Mouse (Mus musculus) ZHBTc4 (cell line): ENCODE measurements around the gene Uck2.

Experiments used
- DNase-seq: peaks from one replicate; pipeline ENCODE4 v3.0.0-alpha.2; 2011; ENCODE audit warnings: low read depth, low spot score

The Uck2 gene

GRCm38 (mm10) chr1:167285320-167285355, at the start of gene Uck2:
Uck2 (minus strand) TSS chr1:167285320.
- no peak for DNase-seq

DNA sequence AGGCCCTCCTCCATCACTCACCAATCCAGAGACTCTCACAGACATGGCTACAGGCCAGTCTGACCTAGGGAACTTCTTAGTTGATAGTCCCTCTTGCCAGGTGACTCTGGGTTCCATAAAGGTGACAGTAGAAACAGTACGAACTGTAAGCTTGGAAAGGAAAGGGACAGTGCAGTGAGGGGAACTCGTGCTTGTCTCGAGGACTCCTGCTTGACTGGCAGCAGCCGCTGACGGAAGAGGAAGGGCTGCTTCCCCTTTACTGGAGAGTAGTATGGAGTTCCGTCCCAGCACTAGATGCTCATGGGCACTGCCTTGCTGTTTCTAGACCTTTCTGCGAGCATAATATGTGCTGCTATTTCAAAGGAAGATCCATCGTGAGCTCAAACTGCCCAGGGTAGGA, 46.0 kb upstream of the Uck2 start:
- no peak for DNase-seq

DNA sequence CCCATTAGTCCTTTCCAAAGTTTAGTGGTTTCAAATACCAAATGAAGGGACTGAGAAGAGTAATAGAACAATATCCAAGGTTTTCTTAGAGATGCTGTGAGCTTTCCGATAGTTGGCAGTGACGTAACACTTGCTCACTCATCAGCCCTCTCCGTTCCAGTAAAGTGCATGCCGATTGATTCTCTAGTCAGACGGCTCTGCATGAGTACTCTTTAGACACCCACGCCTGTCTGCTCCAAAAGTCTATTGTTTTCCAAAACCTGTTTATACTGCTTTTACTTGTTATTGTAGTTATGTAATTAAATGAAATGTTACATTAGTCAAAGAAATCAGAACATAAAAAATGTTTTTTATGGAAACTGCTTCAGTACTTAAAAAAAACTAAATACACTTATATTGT, 43.7 kb upstream of the Uck2 start:
- DNase-seq = no peak

GRCm38 (mm10) chr1:167321691-167322090, 36.6 kb upstream of the Uck2 start:
- no peak for DNase-seq

- DNase-seq = no peak
These were observed 28.1 kb upstream of the Uck2 start for GRCm38 (mm10) chr1:167313220-167313619.

GRCm38 (mm10) chr1:167312367-167312766, 27.2 kb upstream of the Uck2 start:
- DNase-seq = no peak

DNA sequence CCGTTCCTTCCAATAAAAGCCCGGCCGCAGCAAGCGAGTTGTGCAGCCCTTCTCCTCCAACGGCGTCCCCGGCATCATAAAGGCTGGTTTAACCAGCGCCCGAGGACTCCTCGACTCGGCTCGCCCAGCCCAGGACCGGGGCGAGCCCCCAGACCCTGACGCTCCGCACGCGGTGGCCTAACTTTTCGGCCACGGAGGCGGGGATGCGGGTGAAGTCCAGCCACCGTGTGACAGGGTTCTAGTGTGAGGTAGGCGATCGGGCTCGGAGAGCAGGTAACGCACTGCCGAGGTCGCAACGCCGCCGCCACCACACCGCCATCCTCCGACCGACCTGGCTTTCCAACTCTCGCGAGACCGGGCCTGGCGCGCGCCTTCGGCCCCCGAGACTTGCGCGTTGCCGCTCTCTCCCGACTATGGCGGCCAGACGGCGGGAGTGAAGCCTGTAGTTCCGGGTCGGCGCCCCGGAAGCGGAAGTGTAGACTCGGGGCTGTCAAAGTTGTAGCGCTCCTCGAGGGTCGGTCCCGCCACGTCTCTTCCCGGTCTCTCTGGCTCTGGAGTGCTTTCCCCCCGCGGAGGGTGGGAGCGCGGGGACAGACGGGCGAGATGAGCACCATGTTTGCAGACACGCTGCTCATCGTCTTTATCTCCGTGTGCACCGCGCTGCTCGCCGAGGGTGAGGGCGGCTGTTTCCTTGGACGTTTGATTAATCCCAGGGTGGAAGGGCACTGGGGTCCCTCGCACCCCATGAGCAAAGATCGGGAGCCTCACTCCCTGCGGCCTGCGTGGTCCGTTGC, 23.3 kb upstream of the Uck2 start, which contains the start of gene Tmco1:
TSS of gene Tmco1 (plus strand) at position 118 of the 794 bp plus-strand sequence.
- peak; percentile 99 for DNase-seq

- peak; percentile 30 for DNase-seq
These were observed 22.6 kb upstream of the Uck2 start for GRCm38 (mm10) chr1:167307674-167308073.

DNA sequence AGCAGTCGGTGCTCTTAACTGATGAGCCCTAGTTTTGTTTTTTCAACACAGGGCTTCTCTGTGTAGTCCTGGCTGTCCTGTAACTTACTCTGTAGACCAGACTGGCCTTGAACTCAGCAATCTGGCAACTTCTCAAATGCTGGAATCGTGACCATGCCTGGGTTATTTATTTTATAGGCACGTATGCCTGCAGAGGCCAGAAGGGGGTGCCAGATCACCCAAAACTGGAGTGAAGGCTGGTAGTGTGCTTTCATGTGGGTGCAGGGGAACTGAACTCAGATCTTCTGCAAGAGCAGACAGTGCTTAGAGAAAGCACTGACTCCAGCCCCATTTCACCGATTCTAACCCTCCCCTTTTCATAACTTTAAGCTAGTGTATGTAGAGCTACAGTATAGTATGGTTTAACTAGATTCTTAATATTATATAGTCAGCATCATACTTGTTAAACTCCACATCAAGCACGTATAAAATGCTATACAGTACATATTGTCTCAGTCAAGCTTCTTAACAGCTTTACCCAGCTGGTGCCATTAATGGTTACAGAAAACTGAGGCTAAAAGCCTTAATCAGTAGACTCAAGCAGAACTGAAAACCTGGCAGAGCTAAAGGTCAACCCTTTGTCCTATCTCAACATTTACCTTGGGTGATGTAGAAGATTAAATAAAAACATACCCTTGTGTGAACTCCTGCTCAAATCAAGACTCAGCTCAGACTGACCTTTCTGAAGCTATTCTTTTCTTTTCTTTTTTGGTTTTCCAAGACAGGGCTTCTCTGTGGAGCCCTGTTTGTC, 21.5 kb upstream of the Uck2 start:
- DNase-seq = peak; percentile 87

- DNase-seq = no peak
These were observed 20.5 kb upstream of the Uck2 start for GRCm38 (mm10) chr1:167305501-167306137.

DNA sequence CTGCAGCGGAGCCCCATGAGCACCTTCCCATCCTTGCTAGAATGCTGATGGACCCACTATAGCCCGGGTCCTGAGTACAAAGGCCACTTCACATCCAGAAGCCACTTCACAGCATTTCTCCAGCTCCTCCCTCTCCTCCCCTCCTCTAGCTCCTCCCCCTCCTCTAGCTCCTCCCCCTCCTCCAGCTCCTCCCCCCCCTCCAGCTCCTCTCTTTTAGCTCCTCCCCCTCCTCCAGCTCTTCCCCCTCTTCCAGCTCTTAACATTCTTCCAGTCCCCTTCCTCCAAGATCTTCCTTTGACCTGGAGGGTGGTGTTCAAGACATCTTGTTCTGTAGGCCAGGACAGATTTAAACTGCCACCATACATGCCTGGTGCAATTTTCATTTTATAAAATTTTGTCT, 15.0 kb upstream of the Uck2 start:
- peak; percentile 88 for DNase-seq

DNA sequence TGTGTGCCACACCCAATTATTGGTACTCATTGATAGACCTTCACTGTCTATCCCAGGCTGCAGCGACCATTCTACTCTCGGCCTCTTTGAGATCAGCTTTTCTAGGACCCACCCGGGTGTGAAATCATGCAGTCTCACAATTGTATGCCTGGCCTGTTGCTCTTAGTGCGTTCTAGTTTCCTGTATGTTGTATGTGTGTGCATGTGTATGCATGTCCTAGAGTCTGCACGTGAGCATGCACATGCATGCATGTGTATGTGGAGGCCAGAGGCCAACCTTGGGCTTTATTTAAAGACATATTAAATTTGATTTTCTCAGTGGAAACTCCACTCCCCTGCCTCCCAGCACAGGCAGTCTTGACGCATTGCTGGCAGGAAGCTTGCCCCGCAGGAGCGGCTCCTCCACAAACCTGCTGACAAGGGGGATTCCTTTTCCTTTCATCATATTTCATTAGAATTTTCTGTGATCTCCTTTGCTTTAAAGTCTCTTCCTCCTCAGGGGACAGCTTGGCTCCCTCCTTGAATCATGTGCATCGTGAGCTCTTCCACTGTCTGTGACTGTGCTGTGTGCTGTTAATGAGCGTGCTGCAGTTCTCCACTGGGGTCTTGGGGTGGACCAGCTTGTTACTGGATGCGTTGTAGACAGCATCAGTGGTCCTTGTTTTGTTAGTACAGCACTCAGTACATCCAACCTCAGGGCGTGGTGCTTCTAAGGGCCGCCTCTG, 10.7 kb upstream of the Uck2 start:
- no peak for DNase-seq

DNA sequence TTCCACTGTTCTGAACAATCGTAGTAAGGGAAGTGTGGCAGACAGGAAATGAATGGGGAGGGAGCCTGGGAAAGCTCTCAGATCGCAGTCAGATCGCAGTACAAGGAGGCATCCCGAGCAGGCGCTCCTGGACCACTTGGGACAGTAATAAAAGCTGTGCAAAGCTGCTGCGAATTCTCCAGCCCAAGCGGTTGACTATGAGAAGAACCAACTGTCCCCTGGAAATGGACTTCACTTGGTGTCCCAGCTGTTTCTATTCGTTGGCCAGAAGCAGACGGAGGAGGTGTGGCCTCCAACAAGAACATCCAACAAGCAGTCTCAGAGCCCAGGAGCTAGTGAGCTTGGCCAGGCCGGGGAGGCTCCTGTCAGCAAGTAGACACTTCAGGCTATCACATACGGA, 7.3 kb upstream of the Uck2 start:
- no peak for DNase-seq

DNA sequence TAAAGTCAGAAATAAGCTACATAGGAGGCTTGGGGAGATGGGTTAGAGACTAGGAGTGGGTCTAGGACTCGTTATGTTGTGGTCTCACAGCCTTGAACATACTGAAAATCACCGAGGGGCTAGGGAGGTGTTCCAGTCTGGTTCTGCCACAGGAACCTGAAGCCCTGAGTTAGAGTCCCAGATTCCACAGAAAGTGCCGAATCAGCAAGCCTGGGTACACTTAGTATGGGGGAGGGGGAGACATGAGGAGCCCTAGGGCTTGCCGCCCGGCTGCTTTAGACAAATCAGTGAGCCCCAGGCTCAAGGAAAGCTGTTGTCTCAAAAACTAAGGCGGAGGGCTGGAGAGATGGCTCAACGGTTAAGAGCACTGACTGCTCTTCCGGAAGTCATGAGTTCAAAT, 6.5 kb upstream of the Uck2 start:
- DNase-seq = no peak

DNA sequence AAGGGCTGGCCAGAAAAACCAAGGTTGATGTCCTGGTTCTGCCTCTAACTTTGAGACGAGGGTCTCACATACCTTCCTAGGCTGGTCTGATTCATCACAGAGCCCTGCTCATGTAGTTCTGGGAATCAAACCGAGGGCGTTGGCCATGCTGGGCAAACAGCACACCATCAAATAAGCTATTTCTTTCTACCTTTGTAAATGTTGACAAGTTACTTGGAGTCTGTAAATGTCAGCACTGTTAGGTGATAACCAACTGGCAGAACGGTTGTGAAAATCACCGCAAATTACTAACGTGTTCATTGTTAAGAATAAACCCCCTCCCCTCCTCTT, 5.1 kb upstream of the Uck2 start:
- no peak for DNase-seq

DNA sequence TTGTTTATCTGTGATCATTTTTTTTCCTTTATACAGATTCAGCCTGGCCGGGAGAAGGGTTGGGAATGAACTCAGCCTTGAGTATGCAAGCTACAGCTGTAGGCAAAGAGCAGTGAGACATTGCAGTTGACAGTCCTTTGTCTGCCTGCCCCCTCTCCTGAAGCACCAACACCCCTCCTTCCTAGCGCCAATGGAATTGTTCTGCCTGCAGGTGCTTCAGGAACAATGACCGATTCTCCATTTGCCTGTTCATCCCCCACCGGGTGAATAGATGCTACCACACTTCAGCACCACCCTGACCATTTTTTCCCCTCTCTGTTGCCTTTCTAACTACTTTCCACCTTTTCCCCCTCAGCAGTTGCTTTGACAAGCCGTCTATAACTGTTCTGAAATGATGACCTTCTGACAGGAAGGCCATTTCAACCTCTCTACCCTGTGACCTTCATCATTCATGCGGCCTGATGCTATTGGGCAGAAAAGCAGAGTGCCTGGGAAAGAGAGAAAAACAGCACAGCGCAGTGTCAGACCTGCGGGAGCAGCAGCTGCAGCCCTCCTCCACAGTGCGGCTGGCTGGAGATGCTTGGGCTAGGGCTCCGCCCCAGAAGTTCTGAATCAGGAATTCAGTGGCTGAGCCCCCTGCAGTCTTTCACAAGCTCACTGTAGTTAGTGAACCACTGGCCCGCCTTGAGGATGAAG, 4.6 kb upstream of the Uck2 start:
- DNase-seq = peak; percentile 85

DNA sequence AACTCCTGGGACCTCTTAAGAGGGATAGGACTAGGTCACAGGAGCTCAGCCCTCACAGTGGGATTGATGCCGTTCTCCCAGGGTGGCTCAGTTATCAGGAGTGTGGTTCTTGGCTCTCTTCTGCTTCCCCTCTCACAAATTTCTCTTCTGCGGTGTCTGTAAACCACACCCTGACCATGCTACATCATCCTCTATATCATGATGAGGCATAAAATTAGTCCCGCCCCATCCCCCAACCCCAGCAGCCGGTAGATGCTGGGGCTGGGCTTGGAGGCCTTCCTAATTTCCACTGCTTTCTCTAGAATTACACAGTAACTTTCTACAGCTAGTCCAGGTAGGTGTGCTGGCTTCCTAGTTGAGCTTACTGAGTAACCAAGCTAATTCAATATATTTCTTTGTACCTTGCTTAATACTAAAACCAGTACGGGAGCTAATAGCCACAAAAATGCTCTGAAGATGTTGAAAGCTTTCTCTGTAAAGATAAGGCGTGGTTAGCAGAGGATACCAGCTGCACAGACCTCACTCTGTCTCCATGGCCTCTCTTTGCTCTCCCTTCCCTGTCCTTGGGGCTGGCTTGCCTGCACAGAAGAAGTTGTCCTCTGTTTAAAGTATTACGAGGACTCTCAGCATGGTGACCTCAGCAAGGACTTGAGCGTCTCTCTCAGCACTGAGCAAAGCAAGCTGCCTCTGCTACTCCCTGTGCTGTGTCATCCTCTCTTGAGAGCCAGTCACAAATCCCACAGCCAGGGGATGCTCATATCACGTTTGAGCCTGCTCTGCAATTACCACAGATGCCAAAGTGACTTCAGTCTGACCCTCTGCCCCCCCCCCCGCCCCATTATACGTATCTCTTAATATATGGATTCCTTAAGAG, 3.8 kb upstream of the Uck2 start:
- DNase-seq = no peak

DNA sequence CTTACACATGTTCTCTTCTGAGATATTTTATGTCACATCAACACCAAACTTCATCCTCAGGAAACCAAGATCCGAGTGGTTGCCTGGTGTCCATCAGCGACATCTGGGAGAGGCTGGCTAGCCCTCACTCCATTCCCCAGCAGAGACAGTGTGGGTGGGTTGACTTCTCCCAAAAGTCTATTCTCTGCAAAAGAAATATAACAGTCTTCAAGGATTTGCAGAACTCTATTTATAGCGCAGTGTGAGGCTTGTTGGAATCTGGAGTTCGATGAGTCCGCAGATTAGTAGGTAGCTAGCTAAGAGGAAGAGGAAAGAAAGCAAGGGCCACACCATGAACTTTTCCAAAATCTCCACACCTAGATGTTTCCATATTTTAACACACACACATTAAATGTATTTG, 2.0 kb upstream of the Uck2 start:
- DNase-seq = no peak

GRCm38 (mm10) chr1:167285356-167285755, 236 bp upstream of the Uck2 start:
- DNase-seq = no peak

DNA sequence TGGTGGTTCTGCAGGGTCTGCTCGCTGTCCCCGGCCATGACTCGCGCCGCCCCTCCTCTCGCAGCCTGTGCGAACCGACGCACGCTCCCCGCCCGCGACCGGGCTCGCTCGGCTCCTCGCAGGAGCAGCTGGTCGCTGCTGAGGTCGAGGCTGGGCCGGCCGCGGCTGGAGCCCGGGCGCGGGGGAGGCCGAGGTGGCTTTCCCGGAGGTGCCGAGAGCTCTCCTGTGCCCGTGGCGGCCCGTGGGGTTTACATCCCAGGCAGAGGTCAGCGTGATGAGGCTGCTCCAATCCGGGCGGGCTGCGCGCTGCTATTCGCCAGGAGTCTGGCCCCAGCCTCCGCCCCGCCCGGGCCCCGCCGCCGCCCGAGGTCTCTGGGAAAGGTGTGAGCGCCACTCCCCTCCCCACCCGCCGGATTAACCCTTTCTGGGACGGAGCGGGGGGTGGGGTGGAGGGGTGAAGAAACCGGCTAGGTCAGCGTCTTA, 242 bp downstream of the Uck2 start:
- DNase-seq = peak; percentile 96

DNA sequence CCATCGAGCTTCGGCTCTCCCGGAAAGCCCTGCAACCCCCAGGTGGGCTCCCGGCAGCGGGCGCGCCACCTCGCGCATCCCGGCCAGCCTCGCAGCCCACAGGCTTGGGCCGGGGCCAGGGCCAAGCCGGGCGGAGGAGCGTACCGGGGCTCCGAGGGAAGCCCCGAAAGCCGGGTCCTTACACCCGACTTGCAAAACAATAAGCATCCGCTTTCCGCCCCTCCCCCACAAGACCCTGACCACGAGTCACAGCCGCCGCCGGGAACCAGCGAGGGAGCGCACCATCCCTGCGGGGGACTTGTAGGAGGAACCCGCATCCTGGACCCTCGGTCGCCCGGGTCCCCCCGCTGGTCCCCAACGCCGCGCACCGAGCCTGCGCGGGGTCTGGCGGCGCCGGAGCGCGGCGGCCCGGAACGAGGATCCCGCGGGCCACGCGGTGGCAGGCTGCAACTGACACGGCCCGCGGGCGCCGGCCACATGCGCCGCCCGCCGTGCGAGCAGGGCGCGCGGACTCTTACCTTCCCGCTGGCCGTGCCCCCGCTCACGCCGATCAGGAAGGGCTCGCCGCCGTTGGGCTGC, 773 bp downstream of the Uck2 start:
- DNase-seq = peak; percentile 83
